Mouse (Mus musculus): ENCODE data around the gene Ttpal.

Gene Ttpal

GRCm38 (mm10) chr2:163602101-163602971 lies at the start of gene Ttpal:
Gene Ttpal (plus strand): TSS chr2:163602314.
- peak; percentile 90 to 93 for DNase-seq

DNA sequence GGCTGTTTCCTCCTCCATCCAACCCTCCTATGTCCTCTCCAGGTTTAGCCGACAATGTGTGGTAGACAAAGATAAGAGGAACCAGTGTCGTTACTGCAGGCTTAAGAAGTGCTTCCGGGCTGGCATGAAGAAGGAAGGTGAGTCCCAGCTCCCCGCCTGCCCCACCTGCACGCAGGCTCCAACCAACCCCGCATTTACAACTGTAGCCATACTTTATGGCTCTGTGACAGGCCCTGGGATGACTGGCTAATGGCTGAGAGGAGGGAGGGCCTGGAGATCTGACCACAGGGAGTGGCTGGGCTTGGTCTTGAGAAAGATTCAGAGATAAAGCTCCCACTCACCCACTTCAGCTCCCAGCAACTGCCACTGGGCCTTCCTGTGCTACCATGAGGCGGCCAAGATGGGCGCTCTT lies 49.6 kb upstream of the Ttpal start:
- no peak for DNase-seq

DNA sequence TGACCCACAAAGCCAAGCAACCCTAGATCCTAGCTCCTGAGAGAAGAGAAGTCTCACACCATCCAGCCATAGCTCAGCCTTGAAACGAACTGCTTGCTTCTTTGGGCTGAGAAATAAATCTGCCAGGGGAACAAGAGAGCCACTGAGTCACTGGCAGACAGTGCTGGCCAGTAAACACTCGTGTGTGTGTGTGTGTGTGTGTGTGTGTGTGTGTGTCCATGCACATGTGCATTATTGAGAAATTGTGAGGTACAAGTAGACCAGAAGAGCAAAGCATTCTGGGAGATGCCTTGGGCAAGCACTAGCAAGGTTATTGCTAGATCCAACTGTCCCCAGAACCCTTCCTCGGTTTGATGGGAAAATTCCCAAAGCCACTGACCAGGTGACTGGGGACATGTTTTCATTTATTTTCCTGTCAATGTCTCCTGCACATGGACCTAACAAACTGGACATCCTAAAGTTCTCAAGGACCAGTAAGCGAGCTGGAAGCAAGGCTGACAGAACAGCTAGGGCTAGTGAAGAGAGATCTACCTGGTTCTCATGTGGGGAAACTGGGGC lies 47.6 kb upstream of the Ttpal start:
- DNase-seq: no peak

GRCm38 (mm10) chr2:163554996-163555395 lies 47.1 kb upstream of the Ttpal start:
- DNase-seq: no peak

GRCm38 (mm10) chr2:163555417-163555816 lies 46.7 kb upstream of the Ttpal start:
- no peak for DNase-seq

GRCm38 (mm10) chr2:163558548-163558947 lies 43.6 kb upstream of the Ttpal start:
- no peak for DNase-seq

GRCm38 (mm10) chr2:163559236-163559635 lies 42.9 kb upstream of the Ttpal start:
- DNase-seq: peak in 1 of 2 experiments; percentile 59

DNA sequence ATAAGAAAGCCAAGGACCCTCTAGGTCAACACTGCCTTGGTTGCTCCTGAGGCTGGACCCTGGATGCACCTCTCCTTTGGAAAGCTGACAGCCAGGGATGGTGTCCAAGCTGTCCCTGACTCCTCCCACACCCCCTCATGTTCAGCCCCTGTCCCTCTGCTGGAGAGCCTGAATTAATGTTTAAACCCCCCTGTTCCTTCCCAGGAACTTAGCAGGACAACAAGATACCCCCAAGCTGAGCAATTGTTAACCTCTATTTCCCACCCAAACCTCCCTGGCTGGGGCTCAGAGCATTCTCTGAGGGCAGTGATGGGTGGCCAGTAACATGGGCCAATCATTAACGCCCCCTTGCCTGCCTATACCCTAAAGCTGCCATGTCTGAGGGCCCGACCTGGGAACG lies 41.9 kb upstream of the Ttpal start:
- DNase-seq: peak; percentile 80 to 89

- peak in 1 of 2 experiments; percentile 41 for DNase-seq
Measured at GRCm38 (mm10) chr2:163561258-163561948, 40.7 kb upstream of the Ttpal start.

GRCm38 (mm10) chr2:163564646-163565045 lies 37.5 kb upstream of the Ttpal start:
- peak in 1 of 2 experiments; percentile 71 for DNase-seq

GRCm38 (mm10) chr2:163574321-163574720 lies 27.8 kb upstream of the Ttpal start:
- no peak for DNase-seq

DNA sequence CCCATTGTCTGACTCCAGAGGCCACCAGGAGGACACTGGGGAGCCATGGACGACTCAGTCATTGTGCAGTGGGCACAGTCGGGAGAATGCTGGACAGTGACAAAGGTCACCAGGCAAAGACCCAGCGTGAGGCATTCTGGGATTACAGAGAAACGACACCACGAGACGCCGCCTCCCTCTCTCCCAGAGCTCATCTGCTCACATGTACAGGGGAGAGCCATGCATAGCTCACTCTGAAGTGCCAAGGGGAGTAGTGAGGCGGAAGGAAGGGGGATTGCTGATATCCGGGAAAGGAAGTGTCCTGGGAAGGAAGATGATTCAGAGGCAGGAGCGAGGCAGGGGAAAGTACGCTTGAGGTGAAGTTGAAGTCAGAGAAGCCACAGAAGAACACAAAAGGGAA lies 26.9 kb upstream of the Ttpal start:
- peak; percentile 68 to 70 for DNase-seq

DNA sequence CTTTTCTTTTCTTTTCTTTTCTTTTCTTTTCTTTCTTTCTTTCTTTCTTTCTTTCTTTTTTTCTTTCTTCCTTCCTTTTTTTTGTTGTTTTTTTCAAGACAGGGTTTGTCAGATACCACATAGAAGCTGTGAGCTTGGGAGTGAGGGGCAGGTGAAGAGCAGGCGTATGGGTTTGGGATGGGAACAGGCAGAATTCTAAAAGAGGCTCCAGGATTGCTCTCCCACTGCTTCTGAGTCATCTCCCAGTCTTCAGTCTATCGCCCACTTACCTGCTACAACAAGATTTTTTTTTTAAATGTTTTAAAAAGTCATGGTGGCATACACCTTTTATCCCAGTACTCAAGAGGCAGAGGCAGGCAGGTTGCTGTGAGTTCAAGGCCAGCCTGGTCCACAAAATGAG lies 24.1 kb upstream of the Ttpal start:
- no peak for DNase-seq

DNA sequence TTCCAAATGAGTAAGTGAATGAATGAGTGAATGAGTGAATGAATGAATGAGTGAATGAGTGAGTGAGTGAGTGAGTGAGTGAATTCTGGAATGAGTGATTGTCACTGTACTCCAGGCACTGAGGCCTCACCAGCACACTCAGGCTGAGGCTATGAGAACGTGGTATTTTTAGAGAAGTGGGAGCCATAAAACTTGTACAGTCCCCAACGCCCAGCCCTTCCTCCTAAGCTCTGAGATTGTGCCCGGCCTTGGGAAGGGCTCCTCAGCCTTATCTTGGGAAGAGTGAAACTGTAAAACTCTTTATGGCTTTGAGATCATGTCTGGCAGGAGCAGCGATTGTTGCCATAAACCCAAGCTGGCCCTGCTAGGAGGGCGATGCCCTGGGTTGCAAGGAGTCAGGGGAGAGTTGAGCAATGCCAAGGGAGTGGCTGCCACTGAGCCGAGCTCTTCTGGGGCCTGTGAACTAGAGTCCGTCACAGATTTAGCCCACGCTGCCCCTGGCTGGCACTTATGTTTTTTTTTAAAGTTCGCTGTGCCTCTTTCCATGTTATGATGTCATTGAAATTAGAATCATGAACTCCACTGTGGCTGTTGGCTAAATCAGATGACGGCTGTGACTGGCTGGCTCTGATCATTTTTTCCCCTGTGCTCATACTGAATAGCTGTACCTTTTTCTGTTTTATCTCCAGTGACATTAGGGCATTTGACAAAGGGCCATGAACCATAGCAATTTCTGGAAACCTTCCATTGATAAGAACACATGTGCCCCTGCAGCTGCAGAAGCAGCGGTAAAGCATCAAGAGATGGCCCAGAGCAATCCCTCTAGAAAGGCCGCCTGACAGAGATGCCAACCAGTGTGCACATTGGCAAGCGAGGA lies 21.8 kb upstream of the Ttpal start:
- DNase-seq: no peak

DNA sequence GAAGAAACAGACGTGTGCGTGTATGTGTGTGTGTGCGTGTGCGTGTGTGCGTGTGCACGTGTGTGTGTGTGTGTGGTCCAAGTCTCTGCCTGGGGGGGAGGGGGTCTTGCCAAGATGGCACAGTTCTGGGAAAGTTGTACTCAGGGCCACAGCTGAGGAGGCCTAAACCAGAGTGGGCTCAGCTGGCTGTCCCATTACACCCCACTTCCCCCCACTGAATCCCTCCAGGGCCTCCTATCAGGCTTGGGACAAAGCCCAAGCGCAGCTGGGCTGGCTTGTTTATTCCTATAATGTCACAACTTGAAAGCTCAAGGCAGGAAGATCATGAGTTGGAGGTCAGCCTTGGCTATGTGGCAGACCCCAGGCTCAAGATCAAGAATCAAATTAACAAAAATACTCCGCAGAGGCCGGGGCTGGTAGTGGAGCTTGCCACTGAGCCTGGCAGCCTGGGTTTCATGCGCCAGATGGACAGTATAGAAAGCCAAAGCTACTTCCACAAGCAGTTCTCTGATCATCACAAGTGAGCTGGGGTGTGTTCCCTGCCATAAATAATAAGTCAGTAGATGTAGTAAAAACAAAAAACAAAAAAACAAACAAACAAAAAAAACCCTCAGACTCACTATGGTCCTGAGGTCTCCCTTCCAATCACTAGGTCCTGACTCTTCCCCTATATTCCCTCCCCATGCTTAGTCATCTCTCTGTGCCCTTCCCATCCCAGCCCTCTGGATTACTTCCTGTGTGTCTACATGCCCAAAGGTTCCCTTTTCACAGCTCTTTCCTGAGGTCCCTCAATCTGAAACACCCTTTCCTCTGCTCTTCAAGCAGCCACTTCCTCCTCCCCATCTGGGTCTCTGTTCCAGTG lies 18.7 kb upstream of the Ttpal start:
- no peak for DNase-seq

DNA sequence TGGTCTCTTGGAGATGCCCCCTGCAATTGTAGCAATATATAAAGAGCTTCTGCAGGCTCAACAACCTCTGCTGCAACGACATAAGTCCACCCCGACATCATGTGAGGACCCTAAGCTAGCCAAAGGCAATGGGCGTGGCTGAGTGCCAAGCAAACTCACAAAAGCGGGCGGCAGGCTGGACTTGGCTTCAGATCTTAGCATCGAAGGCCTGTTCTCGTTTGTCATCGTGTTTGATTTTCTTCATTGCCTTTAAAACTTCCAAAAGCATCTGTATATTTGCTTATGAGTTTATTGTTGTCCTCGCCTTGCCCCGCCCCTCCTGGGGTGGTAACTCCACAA lies 18.1 kb upstream of the Ttpal start:
- DNase-seq: no peak

DNA sequence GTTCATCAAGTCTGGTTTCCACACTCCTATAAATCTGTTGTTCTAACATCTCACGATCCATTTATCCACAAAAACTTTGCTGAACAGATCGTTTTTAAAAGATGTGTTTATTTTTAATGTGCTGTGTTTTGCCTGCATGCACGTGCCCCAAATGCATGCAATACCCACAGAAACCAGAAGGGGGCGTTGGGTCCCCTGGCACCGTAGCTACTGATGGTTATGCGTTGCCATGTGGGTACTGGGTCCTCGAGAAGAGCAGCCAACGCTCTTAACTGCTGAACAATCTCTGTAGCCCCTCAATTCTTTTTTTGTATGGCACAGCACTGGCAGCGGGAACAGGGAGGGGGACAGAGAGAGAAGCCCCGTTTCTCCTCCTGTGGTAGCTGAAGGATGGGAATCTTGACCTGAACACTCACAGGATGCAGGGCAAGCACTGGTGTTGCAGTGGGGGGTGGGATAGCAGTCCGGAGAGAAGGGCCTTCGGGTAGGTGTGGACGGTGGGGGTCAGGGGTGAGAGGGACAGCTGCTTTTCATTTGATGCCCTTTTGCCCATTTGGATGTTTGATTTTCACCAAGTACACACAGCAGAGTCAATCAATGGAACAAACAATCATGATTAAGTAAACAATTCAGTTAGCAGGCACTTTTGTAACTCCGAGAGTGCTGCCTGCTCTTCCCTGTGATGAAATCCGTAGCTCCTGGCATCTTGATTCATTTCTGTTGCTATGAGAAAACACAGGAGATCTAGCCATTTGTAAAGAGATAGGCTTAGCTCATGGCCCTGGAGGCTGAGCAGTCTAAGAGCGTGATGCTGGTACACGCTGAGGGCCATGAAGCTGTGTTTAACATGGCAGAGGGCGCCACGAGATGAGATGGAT lies 15.5 kb upstream of the Ttpal start:
- DNase-seq: peak in 1 of 2 experiments; percentile 73

DNA sequence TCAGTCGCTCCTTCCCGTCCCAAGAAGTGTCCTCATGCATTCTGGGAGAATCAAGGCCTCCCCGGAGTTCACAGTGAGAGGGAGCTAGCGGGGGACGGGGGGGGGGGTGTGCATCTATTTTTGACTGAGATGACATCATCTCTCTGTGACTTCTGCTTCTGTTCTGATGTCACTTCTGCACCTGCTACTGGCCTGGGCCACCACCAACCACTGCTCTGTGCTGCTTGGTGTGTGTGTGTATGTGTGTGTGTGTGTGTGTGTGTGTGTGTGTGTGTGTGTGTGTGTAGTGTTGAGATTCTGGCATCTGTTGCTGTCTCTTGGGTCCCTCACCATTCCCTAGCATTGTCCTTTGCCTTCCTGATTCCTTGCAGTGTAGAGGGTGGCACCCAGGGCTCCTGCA lies 14.6 kb upstream of the Ttpal start:
- DNase-seq: no peak

DNA sequence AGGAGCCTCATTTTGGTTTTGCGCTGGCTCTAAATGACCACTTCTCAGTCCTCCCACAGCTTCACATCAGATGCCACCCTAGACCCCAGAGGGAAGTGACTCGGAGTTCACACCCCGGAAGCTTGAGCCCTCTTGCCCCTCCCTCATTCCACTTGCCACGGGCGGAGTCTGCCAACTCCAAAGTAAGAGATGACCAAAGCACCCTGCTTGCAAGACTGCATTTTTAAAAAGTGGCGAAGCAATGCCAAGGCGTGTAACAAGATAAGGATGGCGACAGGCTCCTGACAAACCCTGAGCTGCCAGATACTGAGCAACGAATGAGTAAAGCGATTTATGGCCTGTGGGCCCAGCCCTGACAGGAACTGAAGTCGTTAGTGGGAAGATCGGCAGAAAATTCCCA lies 11.9 kb upstream of the Ttpal start:
- no peak for DNase-seq

DNA sequence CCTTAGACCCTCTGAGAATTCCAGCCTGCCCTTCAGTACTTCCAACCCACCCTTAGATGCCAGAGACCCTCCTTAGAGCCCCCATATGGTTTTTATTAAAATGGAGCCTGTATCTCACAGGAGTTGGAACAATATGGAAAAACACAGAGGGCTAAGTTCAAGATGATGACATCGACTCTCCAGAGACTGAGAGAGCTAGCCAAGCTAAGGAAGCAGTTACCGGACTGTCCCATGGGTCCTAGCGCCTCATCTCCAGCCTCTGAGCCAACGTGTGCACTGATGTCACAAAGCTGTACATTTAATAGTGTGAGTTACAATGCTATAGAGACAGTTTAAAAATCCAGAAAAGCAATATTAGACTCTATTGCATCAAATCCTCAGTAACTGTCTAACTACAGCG lies 11.1 kb upstream of the Ttpal start:
- DNase-seq: no peak

DNA sequence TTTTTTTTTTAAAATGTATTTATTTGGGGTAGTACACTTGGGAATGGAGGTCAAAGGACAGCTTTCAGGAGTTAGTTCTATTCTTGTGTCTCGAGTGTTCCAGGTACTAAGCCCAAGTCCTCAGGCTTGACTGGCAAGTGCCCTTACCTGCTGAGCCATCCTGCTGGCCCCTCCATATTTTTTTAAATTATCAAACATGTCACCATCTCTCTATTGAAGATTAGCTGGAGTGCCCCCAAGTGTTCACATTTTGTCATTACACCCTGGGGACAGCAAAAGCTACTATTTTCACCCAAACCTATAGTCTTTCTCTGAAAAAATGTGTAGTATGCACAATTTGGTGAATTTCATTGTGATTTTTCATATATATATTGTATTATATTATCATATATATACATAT lies 10.0 kb upstream of the Ttpal start:
- DNase-seq: peak; percentile 45 to 76
